Mouse (Mus musculus): ENCODE results near the gene Dstyk. TPM values are rescaled to one million over a fixed set of nuclear protein-coding genes. Genes with fewer than 3 reads are reported as not detected.

Gene Dstyk
- total and polyA plus RNA-seq, 3 experiments = 8.9 to 16.0 (median 14.6) TPM

DNA sequence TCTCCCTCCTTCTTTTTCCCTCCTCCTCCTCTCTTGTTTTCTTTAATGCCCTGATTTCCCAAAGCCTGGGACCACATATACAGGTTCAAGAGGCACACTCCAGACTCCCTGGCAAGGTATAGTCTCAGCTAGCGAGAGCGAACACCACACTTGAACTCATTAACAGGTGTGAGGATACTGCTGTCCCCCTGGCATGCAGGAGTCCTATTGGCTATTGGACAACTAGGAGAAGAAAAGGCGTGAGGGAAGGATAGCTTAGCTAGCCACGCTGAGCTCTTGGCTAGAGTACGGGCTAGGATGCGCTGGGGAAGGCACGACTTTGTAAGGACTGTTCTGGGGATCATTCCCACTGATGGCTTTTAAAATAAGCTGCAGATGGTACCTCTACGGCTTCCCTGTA is 94.8 kb downstream of the Dstyk start:
- peak in 1 of 2 experiments; percentile 1 for DNase-seq
- no peak overlapping the region for H3K4me3 ChIP-seq
- no peaks in the 10 kb centered on the region for H3K36me3 ChIP-seq (ENCODE audit: control insufficient read depth, insufficient read depth, low read length)
- H3K27me3 ChIP-seq (ENCODE audit: control insufficient read depth, insufficient read depth, low read length) = no peaks in the 10 kb centered on the region
- H3K9ac ChIP-seq (ENCODE audit: low read depth, low read length) = no peak overlapping the region
- no peaks in the 10 kb centered on the region for H3K79me2 ChIP-seq (replicated peaks; ENCODE audit: control insufficient read depth, insufficient read depth, low read length)
- no peaks in the 10 kb centered on the region for H3K4me1 ChIP-seq (ENCODE audit: control insufficient read depth, insufficient read depth, low read length)
- TF ChIP-seq POLR2A (IDR thresholded peaks at IDR 0.05; ENCODE audit: insufficient read depth, low read depth, low read length) (no peak), CTCF (IDR thresholded peaks at IDR 0.05) (no peak), EP300 (IDR thresholded peaks at IDR 0.05; ENCODE audit: insufficient read depth, low read depth, low read length) (no peak)
- intact Hi-C loops (cut with DNase I) = no loop called here
- H3K27ac ChIP-seq = no peak overlapping the region
- 75% methylated on average over 8 of the region's 8 CpGs for WGBS

GRCm38 (mm10) chr1:132515339-132515738 is 98.0 kb downstream of the Dstyk start:
- H3K4me1 ChIP-seq (ENCODE audit: control insufficient read depth, insufficient read depth, low read length) = no peaks in the 10 kb centered on the region
- H3K36me3 ChIP-seq (ENCODE audit: control insufficient read depth, insufficient read depth, low read length) = no peaks in the 10 kb centered on the region
- TF ChIP-seq EP300 (IDR thresholded peaks at IDR 0.05; ENCODE audit: insufficient read depth, low read depth, low read length) (no peak), POLR2A (IDR thresholded peaks at IDR 0.05; ENCODE audit: insufficient read depth, low read depth, low read length) (no peak), CTCF (IDR thresholded peaks at IDR 0.05) (no peak)
- 83% methylated on average over 12 of the region's 12 CpGs for WGBS
- H3K79me2 ChIP-seq (replicated peaks; ENCODE audit: control insufficient read depth, insufficient read depth, low read length) = no peaks in the 10 kb centered on the region
- H3K27me3 ChIP-seq (ENCODE audit: control insufficient read depth, insufficient read depth, low read length) = no peaks in the 10 kb centered on the region
- intact Hi-C loops (cut with DNase I) = no loop called here
- no peak overlapping the region for H3K4me3 ChIP-seq
- no peak overlapping the region for H3K27ac ChIP-seq
- H3K9ac ChIP-seq (ENCODE audit: low read depth, low read length) = no peak overlapping the region
- DNase-seq = peak in 1 of 2 experiments; percentile 4

Other genes starting within 250 kb of the Dstyk start
- not detected for gene Lemd1, start 226.1 kb upstream of the Dstyk start, total RNA-seq (2021)
- gene Lemd1, start 226.1 kb upstream of the Dstyk start, polyA plus RNA-seq (2012; rRNA removed) = 0.20 TPM in 1 of 2 replicates, not detected in the other
- gene AC124108.1, start 226.1 kb upstream of the Dstyk start, total RNA-seq (2021) = under 1 TPM in 1 of 2 experiments, not detected in 1; 0.05 TPM
- 0.06 TPM in 1 of 2 replicates, not detected in the other for gene AC124108.1, start 226.1 kb upstream of the Dstyk start, polyA plus RNA-seq (2012; rRNA removed)
- not detected for gene Gm10188, start 187.8 kb upstream of the Dstyk start, total RNA-seq (2021)
- gene Gm10188, start 187.8 kb upstream of the Dstyk start, polyA plus RNA-seq (2012; rRNA removed) = not detected in 2 replicates
- gene Klhdc8a, start 118.9 kb upstream of the Dstyk start, total RNA-seq (2021) = 10 to 100 TPM; 15.4 to 21.0 TPM
- 15.9 and 18.7 TPM in 2 replicates for gene Klhdc8a, start 118.9 kb upstream of the Dstyk start, polyA plus RNA-seq (2012; rRNA removed)
- gene Nuak2, start 101.4 kb upstream of the Dstyk start, total RNA-seq (2021) = 1 to 10 TPM; 4.1 to 4.3 TPM
- 2.8 and 4.0 TPM in 2 replicates for gene Nuak2, start 101.4 kb upstream of the Dstyk start, polyA plus RNA-seq (2012; rRNA removed)
- 10 to 100 TPM; 21.9 to 25.4 TPM for gene Tmcc2, start 26.3 kb upstream of the Dstyk start, total RNA-seq (2021)
- gene Tmcc2, start 26.3 kb upstream of the Dstyk start, polyA plus RNA-seq (2012; rRNA removed) = 17.5 and 19.4 TPM in 2 replicates
- gene Rbbp5, start 59.8 kb downstream of the Dstyk start, total RNA-seq (2021) = 10 to 100 TPM; 21.6 to 24.5 TPM
- 16.7 and 27.5 TPM in 2 replicates for gene Rbbp5, start 59.8 kb downstream of the Dstyk start, polyA plus RNA-seq (2012; rRNA removed)
- 1 to 10 TPM; 1.2 to 1.7 TPM for gene Tmem81, start 88.7 kb downstream of the Dstyk start, total RNA-seq (2021)
- gene Tmem81, start 88.7 kb downstream of the Dstyk start, polyA plus RNA-seq (2012; rRNA removed) = 1.1 and 2.0 TPM in 2 replicates
- 1 to 10 TPM; 3.5 to 3.8 TPM for gene Cntn2, start 125.7 kb downstream of the Dstyk start, total RNA-seq (2021)
- gene Cntn2, start 125.7 kb downstream of the Dstyk start, polyA plus RNA-seq (2012; rRNA removed) = 4.4 and 7.6 TPM in 2 replicates

Measured in heart, adult 2 months (tissue).